Mouse (Mus musculus): ENCODE results near the gene Phf24. TPM values are rescaled to one million over a fixed set of nuclear protein-coding genes. Genes with fewer than 3 reads are reported as not detected.

Phf24 gene
- polyA plus RNA-seq, 1 experiment: 58.2 TPM

DNA sequence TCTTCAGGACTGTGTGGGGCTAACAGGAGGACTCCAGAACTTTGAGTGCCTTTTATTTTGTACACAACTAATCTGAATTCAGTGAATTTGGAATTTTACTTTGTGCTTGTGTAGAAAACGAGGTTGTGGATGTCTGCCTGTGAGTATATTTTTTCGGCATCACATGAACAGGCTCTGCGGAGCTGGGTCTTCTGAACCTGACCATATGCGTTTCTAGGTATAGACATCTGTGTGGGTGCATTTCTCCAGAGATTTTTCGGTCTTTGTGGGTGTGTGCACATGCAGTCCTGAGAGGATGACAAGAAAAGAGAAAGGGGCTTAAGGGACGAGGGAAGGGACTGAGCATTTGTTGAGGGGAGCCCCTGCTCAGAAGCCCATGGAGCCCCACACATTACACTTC, 29.5 kb upstream of the Phf24 start:
- no peak for TF ChIP-seq CTCF (IDR thresholded peaks at IDR 0.05; ENCODE audit: borderline replicate concordance, extremely low read depth, insufficient read depth, insufficient read length)
- no peak for TF ChIP-seq POLR2A (IDR thresholded peaks at IDR 0.05; ENCODE audit: borderline replicate concordance, extremely low read depth, insufficient read depth, insufficient read length, poor library complexity, severe bottlenecking)
- no peak for DNase-seq (ENCODE audit: low read depth)

DNA sequence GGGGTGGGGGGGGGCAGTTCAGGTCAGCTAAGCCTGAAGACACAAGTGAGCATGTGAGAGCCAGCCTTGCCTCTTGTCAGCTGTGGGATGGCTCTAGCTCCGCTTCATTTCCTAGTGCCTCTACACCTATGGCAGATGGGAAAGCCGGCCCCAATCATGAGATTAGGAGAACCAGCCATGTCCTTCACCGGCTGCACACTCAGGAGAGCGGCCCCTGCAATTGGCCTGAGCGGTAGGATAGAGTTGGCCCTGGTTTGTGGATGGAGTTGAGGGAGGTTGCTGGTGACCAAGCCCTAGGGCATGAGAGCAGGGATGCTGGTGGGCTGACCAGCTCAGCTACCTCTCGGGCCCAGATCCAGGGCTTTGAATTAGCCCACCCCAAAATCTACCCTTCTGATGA, 27.7 kb upstream of the Phf24 start:
- TF ChIP-seq POLR2A (IDR thresholded peaks at IDR 0.05; ENCODE audit: borderline replicate concordance, extremely low read depth, insufficient read depth, insufficient read length, poor library complexity, severe bottlenecking): no peak
- TF ChIP-seq CTCF (IDR thresholded peaks at IDR 0.05; ENCODE audit: borderline replicate concordance, extremely low read depth, insufficient read depth, insufficient read length): no peak
- DNase-seq (ENCODE audit: low read depth): no peak

DNA sequence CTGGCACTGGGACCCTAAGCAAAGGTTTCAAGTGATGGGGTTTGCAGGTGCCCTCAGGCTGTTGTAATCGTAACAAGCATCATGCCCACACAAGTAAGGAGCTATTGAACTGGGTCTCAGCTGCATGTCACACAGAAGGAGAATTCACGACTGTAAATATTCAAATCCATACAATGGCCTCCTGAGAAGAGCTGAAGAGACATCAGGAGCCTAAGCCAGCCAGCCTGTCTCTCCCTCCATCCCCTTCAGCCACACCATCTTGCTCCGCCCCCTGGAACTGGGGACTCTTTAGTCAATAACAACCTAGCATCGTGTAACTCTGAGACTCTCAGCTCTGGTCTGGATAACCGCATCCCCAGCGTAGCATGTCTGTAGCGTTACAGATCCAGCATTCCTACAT, 25.3 kb upstream of the Phf24 start:
- DNase-seq (ENCODE audit: low read depth): no peak
- TF ChIP-seq POLR2A (IDR thresholded peaks at IDR 0.05; ENCODE audit: borderline replicate concordance, extremely low read depth, insufficient read depth, insufficient read length, poor library complexity, severe bottlenecking): no peak
- no peak for TF ChIP-seq CTCF (IDR thresholded peaks at IDR 0.05; ENCODE audit: borderline replicate concordance, extremely low read depth, insufficient read depth, insufficient read length)

DNA sequence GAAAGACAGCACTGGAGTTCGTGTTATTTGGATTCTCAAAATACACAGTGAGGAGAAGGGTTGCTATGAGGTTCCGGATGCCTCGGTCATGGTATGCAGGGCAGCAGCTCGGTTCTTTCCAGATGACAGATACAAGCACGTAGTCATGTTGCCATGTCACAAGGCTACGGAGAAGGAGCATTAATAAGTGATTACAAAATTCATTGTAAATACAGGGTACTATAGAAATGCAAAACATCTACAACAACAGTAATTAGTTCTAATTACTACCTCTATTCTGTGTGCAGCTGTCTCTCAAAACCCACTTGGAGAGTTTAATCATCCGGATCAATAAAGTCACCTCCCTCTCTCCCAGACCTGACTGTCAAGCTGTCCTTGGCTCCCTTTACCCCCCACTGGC, 21.3 kb upstream of the Phf24 start:
- DNase-seq (ENCODE audit: low read depth): peak; percentile 53
- TF ChIP-seq CTCF (IDR thresholded peaks at IDR 0.05; ENCODE audit: borderline replicate concordance, extremely low read depth, insufficient read depth, insufficient read length) (no peak), POLR2A (IDR thresholded peaks at IDR 0.05; ENCODE audit: borderline replicate concordance, extremely low read depth, insufficient read depth, insufficient read length, poor library complexity, severe bottlenecking) (no peak)

DNA sequence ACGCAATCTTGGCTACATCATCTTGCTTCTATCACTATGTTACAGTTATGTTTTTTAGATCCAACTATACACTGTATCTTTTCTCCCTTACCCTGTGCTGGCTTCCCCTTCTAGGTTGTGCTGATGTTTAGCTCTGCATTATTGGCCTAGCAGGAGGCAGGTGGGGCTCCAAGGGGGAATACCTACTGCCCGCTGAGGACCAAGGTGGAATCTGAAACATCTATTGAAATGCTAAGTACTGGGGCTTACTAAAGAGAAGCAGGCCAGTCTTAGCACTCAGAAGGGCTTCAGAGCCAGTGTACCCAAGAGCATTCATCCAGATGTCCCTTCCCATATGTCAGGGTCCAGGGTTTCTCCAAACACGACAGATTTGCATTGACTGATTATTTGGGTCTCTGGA, 17.5 kb upstream of the Phf24 start:
- no peak for TF ChIP-seq CTCF (IDR thresholded peaks at IDR 0.05; ENCODE audit: borderline replicate concordance, extremely low read depth, insufficient read depth, insufficient read length)
- TF ChIP-seq POLR2A (IDR thresholded peaks at IDR 0.05; ENCODE audit: borderline replicate concordance, extremely low read depth, insufficient read depth, insufficient read length, poor library complexity, severe bottlenecking): no peak
- DNase-seq (ENCODE audit: low read depth): no peak

DNA sequence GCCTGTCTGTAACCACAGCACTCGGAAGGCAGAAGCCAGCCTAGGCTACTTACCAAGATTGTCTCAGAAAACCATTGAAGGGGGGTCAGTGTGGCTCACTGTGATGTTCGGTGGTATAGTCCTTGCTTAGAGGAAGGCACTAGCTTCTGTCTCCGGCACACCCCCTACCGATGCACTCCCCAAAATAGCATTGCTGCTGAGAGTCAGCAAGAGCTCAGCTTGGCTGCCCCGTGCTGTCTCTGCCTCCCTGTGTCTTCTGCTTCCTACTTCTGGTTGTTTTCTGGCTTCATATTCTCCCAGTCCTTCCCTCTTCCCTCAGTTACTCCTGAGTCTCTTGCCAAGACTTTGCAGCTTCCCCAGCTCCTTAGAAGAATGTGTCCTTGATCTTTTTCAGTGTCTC, 15.6 kb upstream of the Phf24 start:
- DNase-seq (ENCODE audit: low read depth): no peak
- TF ChIP-seq CTCF (IDR thresholded peaks at IDR 0.05; ENCODE audit: borderline replicate concordance, extremely low read depth, insufficient read depth, insufficient read length) (no peak), POLR2A (IDR thresholded peaks at IDR 0.05; ENCODE audit: borderline replicate concordance, extremely low read depth, insufficient read depth, insufficient read length, poor library complexity, severe bottlenecking) (no peak)

DNA sequence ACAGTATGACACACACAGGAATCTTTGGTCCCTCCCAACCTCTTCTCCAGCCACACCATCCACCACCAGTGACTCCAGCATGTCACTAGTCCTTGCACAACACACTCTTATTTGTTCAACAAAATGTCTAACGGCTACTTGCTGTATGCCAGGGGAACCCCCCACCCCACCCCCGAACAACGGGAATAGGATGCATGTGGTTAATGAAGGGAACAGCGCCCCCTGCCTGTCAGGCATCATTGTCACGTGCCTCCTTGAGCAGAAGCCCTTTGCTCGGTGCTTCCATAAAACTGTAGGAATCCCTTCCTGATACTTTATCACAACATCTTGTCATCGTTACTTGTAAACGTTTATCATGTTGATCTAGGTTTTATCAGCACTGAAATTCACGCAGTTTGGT, 14.3 kb upstream of the Phf24 start:
- DNase-seq (ENCODE audit: low read depth): no peak
- TF ChIP-seq POLR2A (IDR thresholded peaks at IDR 0.05; ENCODE audit: borderline replicate concordance, extremely low read depth, insufficient read depth, insufficient read length, poor library complexity, severe bottlenecking): no peak
- TF ChIP-seq CTCF (IDR thresholded peaks at IDR 0.05; ENCODE audit: borderline replicate concordance, extremely low read depth, insufficient read depth, insufficient read length): peak; percentile 32; the same call in 1 of the 2 replicates

DNA sequence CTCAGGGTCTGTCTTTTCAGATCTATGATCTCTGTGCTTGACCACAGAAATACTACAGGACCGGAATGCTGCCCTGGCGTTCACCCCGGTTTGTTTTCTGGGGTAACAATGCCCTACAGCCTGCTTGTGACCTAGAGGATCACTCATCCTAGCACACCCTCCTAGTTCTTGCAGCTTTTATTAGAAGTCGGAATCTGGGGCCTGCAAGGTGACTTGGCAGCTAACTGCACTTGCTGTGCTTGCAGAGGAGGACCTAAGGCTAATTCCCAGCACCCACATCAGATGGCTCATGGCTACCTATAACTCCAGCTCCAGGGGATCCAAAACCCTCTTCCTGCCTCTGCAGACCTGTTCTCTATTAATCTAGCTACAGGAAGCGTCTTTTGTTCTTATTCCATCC, 13.7 kb upstream of the Phf24 start:
- TF ChIP-seq CTCF (IDR thresholded peaks at IDR 0.05; ENCODE audit: borderline replicate concordance, extremely low read depth, insufficient read depth, insufficient read length) (no peak), POLR2A (IDR thresholded peaks at IDR 0.05; ENCODE audit: borderline replicate concordance, extremely low read depth, insufficient read depth, insufficient read length, poor library complexity, severe bottlenecking) (no peak)
- no peak for DNase-seq (ENCODE audit: low read depth)

DNA sequence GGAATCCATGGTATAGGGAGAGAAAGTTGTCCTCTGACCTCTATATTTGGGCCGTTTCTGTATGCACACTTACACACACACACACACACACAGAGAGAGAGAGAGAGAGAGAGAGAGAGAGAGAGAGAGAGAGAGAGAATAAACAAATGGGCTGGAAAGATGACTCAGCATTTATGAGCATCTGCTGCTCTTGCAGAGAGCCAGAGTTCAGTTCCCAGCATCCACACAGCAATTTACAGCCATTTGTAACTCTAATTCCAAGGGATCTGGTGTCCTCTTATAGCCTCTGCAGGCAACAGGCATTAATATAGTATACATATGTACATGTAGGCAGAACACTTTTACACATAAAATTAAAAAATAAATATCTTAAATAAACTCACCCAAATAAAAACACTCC, 12.5 kb upstream of the Phf24 start:
- TF ChIP-seq CTCF (IDR thresholded peaks at IDR 0.05; ENCODE audit: borderline replicate concordance, extremely low read depth, insufficient read depth, insufficient read length) (no peak), POLR2A (IDR thresholded peaks at IDR 0.05; ENCODE audit: borderline replicate concordance, extremely low read depth, insufficient read depth, insufficient read length, poor library complexity, severe bottlenecking) (no peak)

DNA sequence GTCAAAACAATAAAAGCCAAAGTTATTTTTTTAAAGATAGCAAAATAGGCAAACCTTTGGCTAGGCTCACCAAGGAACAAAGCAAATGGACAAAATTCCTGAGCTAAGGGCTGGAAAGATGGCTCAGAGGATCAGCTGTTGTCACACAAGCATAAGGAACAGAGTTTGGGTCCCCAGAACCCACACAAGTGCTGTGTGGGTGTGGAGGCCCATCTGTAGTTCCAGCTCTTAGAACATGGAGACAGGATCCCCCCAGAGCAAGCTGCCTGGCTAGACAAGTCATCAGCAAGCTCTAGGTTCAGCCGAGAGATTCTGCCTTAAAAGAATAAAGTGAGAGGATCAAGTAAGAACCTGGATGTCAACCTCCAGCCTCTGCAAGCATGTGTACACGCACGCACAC, 11.9 kb upstream of the Phf24 start:
- DNase-seq (ENCODE audit: low read depth): no peak

More for the DNA sequence above, 12.5 kb upstream of the Phf24 start:
- no peak for DNase-seq (ENCODE audit: low read depth)

DNA sequence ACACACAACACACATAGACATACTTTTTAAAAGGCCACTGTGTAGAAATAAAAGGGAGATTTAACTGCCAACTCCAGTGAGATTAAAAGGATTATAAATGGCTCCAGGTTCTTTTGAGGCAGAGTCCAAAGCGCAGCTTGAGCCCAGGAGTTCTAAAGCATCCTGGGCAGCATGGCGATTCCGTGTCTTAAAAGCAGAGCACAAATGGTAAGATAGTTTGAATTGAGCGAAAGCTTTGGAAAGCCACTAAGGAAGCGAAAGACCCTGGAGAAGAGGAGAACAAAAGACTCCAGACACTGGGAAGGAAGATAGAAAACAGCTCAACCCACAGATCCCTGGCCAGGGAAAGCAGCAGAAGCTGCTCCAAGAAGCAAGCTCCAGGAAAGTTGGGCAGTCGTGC, 11.5 kb upstream of the Phf24 start:
- peak; percentile 55 for DNase-seq (ENCODE audit: low read depth)
- TF ChIP-seq POLR2A (IDR thresholded peaks at IDR 0.05; ENCODE audit: borderline replicate concordance, extremely low read depth, insufficient read depth, insufficient read length, poor library complexity, severe bottlenecking) (no peak), CTCF (IDR thresholded peaks at IDR 0.05; ENCODE audit: borderline replicate concordance, extremely low read depth, insufficient read depth, insufficient read length) (no peak)

More for the DNA sequence above, 11.9 kb upstream of the Phf24 start:
- no peak for TF ChIP-seq POLR2A (IDR thresholded peaks at IDR 0.05; ENCODE audit: borderline replicate concordance, extremely low read depth, insufficient read depth, insufficient read length, poor library complexity, severe bottlenecking)
- no peak for TF ChIP-seq CTCF (IDR thresholded peaks at IDR 0.05; ENCODE audit: borderline replicate concordance, extremely low read depth, insufficient read depth, insufficient read length)

DNA sequence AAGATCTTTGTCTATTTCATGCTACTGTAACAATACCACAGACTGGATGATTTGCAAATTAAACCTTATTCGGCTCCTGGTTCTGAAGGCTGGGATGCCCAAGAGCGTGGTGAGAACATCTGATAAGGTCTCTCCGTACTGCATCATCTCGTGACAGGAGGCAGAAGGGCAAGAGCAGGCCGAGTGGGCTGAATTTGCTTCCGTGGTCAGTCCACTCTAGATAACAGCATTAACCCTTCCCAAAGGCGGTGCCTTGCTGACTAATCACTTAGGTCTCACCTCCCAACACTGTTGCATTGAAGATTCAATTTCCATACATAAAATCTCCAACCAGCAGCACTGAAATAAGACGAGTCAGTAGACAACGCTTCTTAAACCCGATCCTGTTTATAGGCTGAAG, 3.1 kb upstream of the Phf24 start:
- no peak for TF ChIP-seq POLR2A (IDR thresholded peaks at IDR 0.05; ENCODE audit: borderline replicate concordance, extremely low read depth, insufficient read depth, insufficient read length, poor library complexity, severe bottlenecking)
- TF ChIP-seq CTCF (IDR thresholded peaks at IDR 0.05; ENCODE audit: borderline replicate concordance, extremely low read depth, insufficient read depth, insufficient read length): no peak
- DNase-seq (ENCODE audit: low read depth): no peak

DNA sequence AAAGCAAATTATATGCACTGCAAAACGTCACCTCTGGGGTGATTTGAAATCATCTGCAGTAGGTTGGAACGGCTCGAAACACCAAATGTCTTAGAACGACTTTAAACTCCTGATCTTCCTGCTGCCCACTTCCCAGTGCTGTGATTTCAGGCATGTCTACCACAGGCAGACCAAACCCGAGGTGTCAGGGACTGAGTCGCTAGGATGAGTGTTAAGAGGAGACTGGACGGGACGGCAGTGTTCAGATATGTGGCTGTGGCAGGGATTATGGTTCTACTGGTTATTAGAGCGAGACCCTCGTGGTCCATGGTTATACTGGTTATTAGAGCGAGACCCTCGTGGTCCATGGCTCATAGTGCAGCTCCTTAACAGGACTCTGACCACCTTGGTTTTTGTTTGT, 1.1 kb upstream of the Phf24 start:
- no peak for TF ChIP-seq POLR2A (IDR thresholded peaks at IDR 0.05; ENCODE audit: borderline replicate concordance, extremely low read depth, insufficient read depth, insufficient read length, poor library complexity, severe bottlenecking)
- DNase-seq (ENCODE audit: low read depth): no peak

Data from brain, embryonic 14.5 days (tissue).